Mouse (Mus musculus) lung, postnatal 36 days (tissue): Measurements from ENCODE around the gene Tlx1.
A peak's percentile ranks its signal among the peaks of the same experiment; 100 is the strongest.

ENCODE experiments used
- DNase-seq: peaks from one replicate; pipeline ENCODE4 v3.0.0; 2022; ENCODE audit warnings: mixed read lengths

Gene Tlx1

GRCm38 (mm10) chr19:45158896-45159295 is 8.4 kb downstream of the Tlx1 start:
- no peak for DNase-seq

GRCm38 (mm10) chr19:45159491-45159890 is 9.0 kb downstream of the Tlx1 start:
- no peak for DNase-seq

DNA sequence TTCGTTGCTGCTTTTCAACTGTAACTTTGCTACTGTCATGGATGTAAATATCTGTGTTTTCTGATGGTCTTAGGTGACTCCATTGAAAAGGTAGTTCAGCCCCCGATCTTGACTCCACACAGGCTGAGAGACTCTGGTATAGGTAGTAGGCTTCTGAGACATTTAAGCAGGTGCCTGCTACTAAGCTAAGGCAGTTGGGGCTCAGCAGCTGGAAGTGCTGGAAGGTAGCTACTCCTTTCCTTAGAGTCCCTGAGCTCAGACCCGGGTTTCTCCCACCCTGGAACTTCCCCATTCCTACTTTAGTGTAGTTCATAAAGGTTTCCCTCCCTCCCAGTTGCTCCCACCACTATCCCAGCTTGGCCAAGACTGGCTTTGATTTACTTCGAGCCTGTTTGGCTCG is 9.5 kb downstream of the Tlx1 start:
- no peak for DNase-seq

GRCm38 (mm10) chr19:45160523-45160922 is 10.0 kb downstream of the Tlx1 start:
- DNase-seq = no peak

DNA sequence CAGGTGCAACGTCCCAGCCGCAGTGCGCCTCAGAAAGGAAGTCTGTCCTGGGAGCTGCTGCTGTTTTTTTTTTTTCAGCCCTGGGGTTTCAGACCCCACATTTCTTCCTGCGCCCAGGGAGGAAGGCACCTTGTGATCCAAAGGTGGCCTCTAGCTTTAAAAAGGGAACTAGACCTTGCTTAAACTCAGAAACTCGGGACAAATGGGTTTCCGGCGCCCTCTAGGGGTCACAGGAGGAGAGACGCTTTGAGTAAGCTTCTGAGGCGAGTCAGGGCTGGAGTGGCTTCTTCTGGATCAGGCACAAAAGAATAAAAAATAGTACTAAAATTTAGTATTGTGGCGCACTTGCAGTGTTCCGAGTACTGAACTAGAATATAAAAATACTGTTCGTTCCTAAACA is 10.6 kb downstream of the Tlx1 start:
- DNase-seq = peak; percentile 82

DNA sequence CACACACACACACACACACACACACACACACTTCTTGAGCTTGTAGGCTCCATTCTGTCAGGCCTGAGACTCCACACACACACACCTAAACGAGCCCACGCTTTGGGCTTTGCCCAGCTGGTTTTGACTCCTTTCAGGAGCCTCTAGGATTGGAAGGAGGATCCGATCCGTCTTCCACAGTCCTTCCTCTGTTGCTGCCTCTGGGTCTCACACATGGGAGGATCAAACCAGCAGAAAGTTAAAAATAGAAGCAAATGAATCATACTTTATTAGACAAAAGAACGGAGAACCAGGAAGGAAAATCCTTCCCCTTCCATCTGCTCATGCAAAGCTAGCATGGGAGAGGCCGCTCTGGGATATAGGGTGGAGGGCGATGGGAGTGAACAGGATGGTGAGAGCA is 11.7 kb downstream of the Tlx1 start:
- DNase-seq = no peak

GRCm38 (mm10) chr19:45162871-45163270 is 12.4 kb downstream of the Tlx1 start:
- no peak for DNase-seq

DNA sequence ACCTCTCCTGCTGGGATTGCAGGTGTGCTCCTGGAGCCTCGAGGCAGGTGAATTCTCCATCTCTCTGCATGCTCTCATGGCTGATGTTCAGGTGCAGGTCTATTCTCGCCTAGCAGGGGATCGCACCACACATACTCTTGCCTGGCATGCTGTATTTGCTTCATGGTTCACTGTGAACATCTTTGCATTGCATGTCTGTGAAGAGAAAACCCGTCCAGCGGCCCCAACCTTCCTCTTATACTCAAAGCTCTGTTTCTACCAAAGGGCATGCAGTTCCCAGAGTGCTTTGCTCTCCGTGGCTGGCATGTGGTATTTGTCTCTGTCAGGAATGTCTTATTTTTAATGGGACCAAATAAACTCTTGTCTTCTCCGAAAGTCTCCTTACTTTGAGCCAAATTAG is 20.0 kb downstream of the Tlx1 start:
- no peak for DNase-seq

DNA sequence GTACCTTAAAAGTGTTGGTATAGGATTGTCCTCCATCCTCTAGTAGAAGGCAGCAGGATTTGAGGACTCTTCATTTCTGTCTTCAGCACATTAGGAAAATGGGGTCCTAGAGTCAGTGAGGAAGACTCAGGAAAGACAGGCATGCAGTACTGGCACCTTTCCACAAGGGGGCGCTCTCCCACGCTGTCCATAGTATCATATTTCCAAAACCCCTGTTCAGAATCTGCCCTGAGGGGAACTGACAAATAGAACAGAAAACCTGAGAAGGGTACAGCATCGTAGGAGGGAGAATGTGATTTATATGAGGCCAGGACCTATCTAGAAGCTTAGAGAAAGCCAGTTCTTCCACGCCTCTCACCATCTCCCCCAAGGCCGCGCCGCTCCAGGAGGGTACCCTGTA is 24.3 kb downstream of the Tlx1 start:
- peak; percentile 21 for DNase-seq

- peak; percentile 45 for DNase-seq
Measured at GRCm38 (mm10) chr19:45176269-45176668, 25.8 kb downstream of the Tlx1 start.

DNA sequence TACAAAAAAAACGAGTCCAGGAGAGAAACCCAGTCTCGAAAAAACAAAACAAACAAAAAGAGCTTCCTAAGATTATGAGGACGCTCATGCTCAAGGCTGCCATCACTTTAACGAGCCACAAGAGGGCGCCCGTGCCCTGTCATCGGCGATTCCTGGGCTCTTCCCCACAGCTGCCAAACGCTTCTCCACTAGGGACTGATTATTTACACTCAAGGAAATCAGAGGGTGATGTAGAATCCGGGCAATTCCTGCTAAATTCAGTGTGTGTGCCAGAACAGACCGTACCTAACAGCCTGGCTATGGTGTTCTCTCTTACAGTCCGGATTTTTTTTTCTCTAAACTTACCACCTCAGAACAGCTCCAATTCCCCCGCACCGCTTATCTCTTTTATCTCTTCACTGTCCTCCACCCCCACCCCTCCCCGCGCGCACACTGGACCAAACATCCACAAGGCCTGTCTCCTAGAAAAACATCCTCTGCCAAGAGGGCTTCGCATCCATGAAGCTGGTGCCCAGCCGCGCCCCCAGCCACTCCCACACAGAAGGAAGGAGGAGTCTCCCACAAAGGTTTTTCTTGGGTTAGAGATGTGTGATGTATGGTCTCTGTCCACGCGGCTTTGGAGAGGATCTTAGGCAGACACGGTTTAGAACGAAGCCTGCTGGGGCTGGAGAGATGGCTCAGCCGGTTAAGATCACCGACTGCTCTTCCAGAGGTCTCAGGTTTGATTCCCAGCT is 26.7 kb downstream of the Tlx1 start:
- DNase-seq = peak; percentile 71

- no peak for DNase-seq
Measured at GRCm38 (mm10) chr19:45179451-45179850, 29.0 kb downstream of the Tlx1 start.

- no peak for DNase-seq
Measured at GRCm38 (mm10) chr19:45180447-45180846, 30.0 kb downstream of the Tlx1 start.

DNA sequence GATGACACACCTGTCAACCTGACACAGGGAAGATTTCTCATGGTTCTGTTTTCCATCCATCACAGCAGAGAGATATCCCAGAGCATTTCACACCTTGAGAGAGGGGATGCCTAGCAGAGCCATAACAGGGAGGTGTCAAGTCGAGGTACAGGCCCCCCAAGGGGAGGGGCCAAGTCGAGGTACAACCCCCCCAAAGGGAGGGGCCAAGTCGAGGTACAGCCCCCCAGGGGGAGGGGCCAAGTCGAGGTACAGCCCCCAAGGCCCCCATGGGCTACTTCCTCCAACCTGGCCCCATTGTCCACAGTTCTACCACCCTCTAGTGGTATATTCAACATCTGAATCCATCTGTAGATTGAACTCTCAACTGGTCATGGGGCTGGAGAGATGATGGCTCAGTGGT is 44.2 kb downstream of the Tlx1 start:
- DNase-seq = no peak

DNA sequence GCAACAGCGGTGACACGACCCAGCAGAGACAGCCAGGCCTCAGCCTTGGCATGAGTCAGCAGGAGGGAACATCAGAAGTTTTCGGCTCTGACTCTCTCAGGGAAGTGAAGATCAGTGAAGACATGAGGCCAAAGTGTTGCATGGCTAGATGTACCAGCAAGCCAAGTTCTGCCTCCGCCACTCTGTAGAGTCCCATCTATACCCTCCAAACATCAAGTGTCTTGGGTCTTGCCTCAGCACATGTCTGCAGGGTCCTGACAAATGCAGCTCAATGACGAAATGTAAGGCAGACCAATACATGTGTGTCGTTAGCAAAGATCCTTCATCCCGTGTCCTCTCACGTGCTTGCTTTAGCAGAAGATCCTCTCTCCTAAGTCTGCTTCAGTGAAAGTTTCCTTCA is 46.5 kb downstream of the Tlx1 start:
- DNase-seq = no peak

DNA sequence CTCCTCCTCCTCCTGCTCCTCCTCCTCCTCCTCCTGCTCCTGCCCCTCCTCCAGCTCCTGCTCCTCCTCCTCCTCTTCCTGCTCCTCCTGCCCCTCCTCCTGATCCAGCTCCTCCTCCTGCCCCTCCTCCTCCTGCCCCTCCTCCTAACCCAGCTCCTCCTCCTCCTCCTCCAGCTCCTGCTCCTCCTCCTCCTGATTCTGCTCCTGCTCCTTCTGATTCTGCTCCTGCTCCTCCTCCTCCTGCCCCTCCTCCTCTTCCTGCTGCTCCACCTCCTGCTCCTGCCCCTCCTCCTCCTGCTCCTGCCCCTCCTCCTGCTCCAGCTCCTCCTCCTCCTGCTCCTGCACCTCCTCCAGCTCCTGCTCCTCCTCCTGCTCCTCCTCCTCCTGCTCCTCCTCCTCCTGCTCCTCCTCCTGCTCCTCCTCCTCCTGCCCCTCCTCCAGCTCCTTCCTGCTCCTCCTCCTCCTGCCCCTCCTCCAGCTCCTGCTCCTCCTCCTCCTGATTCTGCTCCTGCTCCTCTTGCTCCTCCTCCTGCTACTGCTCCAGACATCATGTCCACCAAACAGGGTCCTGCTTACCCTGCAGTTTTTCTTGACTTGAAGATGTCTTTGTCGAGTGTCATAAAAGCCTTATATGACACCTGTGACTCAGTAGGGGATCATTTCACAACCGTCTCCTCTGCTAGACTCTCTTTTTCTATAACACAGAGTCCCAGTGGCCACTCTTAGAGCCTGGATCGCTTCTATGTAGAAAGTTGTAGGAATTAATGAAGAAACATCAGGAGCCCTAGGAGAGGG is 55.0 kb downstream of the Tlx1 start:
- DNase-seq = no peak
